Mouse (Mus musculus) heart, adult 9 months (tissue): ENCODE data around the gene Ccl17.
"Not testable (repeated sequence)": the region's sequence is repeated elsewhere in the genome, so short reads cannot be mapped to it uniquely, and the experiment has no call there.

ENCODE experiments used
- DNase-seq, 2 experiments: peaks; one replicate each; pipeline ENCODE4 v3.0.0; 2022; ENCODE audit warnings: low spot score in 2 of 2

The Ccl17 gene

GRCm38 (mm10) chr8:94825170-94825569 is 14.9 kb downstream of the Ccl17 start:
- DNase-seq: no peak

- DNase-seq: no peak
Observed at GRCm38 (mm10) chr8:94826210-94826609, 16.0 kb downstream of the Ccl17 start.

GRCm38 (mm10) chr8:94828284-94828683 is 18.0 kb downstream of the Ccl17 start:
- no peak for DNase-seq

GRCm38 (mm10) chr8:94833901-94834405 is 23.7 kb downstream of the Ccl17 start:
- DNase-seq: not testable (repeated sequence)

GRCm38 (mm10) chr8:94835751-94836150 is 25.5 kb downstream of the Ccl17 start:
- not testable (repeated sequence) for DNase-seq

- DNase-seq: no peak
Observed at GRCm38 (mm10) chr8:94836456-94837240, 26.4 kb downstream of the Ccl17 start.

- peak; percentile 94 to 95 for DNase-seq
Observed at GRCm38 (mm10) chr8:94837662-94838574, 27.7 kb downstream of the Ccl17 start, which contains the start of the genes Coq9 and Ciapin1. Coq9 (plus strand) TSS chr8:94838321. Ciapin1 (minus strand) TSS chr8:94838358.

- peak; percentile 64 to 82 for DNase-seq
Observed at GRCm38 (mm10) chr8:94838600-94838999, 28.3 kb downstream of the Ccl17 start.

- DNase-seq: no peak
Observed at GRCm38 (mm10) chr8:94841183-94841582, 30.9 kb downstream of the Ccl17 start.

- DNase-seq: no peak
Observed at GRCm38 (mm10) chr8:94850049-94850448, 39.8 kb downstream of the Ccl17 start.

GRCm38 (mm10) chr8:94854761-94855160 is 44.5 kb downstream of the Ccl17 start:
- DNase-seq: not testable (repeated sequence)

- no peak for DNase-seq
Observed at GRCm38 (mm10) chr8:94857011-94857345, 46.7 kb downstream of the Ccl17 start.

- peak; percentile 80 to 88 for DNase-seq
Observed at GRCm38 (mm10) chr8:94857346-94858173, 47.3 kb downstream of the Ccl17 start, which contains the start of gene Polr2c. Polr2c (plus strand) TSS chr8:94857450.

GRCm38 (mm10) chr8:94861352-94861910 is 51.2 kb downstream of the Ccl17 start:
- peak in 1 of 2 experiments; percentile 62 for DNase-seq
